ENCODE assay signal across 8 mouse cellular contexts in genomic region chr9:45429951-45430697, GRCm38 (mm10). TPM values are rescaled to one million over a fixed set of nuclear protein-coding genes. Genes with fewer than 3 reads are reported as not detected.
DNase-seq lines count a peak whose midpoint lies in the region; ATAC-seq and TF ChIP-seq lines count a peak whose summit lies in the region.

No protein-coding gene starts in this region.

- no peaks in the 10 kb centered on the region for H3K36me3 ChIP-seq in kidney, adult 2 months (ENCODE audit: control insufficient read depth, insufficient read depth, low read length)
- H3K36me3 ChIP-seq in forebrain, embryonic 13.5 days (ENCODE audit: poor library complexity, severe bottlenecking) = no peaks in the 10 kb centered on the region
- H3K36me3 ChIP-seq in thymus, adult 2 months (ENCODE audit: control insufficient read depth, insufficient read depth, low read length) = no peaks in the 10 kb centered on the region

- H3K27ac ChIP-seq in kidney, adult 2 months (ENCODE audit: insufficient read depth, low read depth, low read length) = no peak overlapping the region
- peak overlapping the region; percentile 65 for H3K27ac ChIP-seq in forebrain, embryonic 13.5 days
- H3K27ac ChIP-seq in thymus, adult 2 months (ENCODE audit: control insufficient read depth, insufficient read depth, low read length) = no peak overlapping the region

- DNase-seq in kidney, postnatal 10 days = peak; percentile 32
- DNase-seq in kidney, adult 2 months = no peak
- DNase-seq in cerebellum, adult 18-20 months = peak; percentile 73 to 80
- DNase-seq in left cerebral cortex, postnatal 4 days = peak; percentile 36
- peak; percentile 63 for DNase-seq in right cerebral cortex, adult 2 months (ENCODE audit: low spot score in 2 of 2)
- DNase-seq in thymus, adult 2 months = no peak

- no peak for TF ChIP-seq CTCF in kidney, adult 2 months (conservative IDR thresholded peaks at IDR 0.05; ENCODE audit: insufficient read depth, insufficient read length, low read depth, low read length)
- TF ChIP-seq CTCF in thymus, adult 2 months (IDR thresholded peaks at IDR 0.05; ENCODE audit: borderline replicate concordance, control insufficient read depth, extremely low read depth, insufficient read depth, low read length, poor library complexity) = no peak

- peaks cover 4% of the 10 kb centered on the region; the same call in 1 of the 2 replicates for H3K27me3 ChIP-seq in kidney, adult 2 months (replicated peaks; ENCODE audit: control insufficient read depth, insufficient read depth, low read length)
- peaks cover 49% of the 10 kb centered on the region for H3K27me3 ChIP-seq in forebrain, embryonic 13.5 days
- peaks cover 20% of the 10 kb centered on the region for H3K27me3 ChIP-seq in thymus, adult 2 months (ENCODE audit: control insufficient read depth, insufficient read depth, low read length)

- 3% methylated on average over 54 of the region's 54 CpGs for WGBS in kidney, adult 2 months
- WGBS in forebrain, embryonic 13.5 days = 2% methylated on average over 49 of the region's 54 CpGs
- 7% methylated on average over 52 of the region's 54 CpGs for WGBS in thymus, adult 2 months

- TF ChIP-seq POLR2A in kidney, adult 2 months (IDR thresholded peaks at IDR 0.05; ENCODE audit: low read depth, low read length) = no peak
- no peak for TF ChIP-seq POLR2A in thymus, adult 2 months (IDR thresholded peaks at IDR 0.05; ENCODE audit: control insufficient read depth, extremely low read depth, insufficient read depth, low read length, poor library complexity)

- no peaks in the 10 kb centered on the region for H3K4me1 ChIP-seq in kidney, adult 2 months (ENCODE audit: control insufficient read depth, insufficient read depth, low read length)
- peaks cover 60% of the 10 kb centered on the region for H3K4me1 ChIP-seq in forebrain, embryonic 13.5 days
- H3K4me1 ChIP-seq in thymus, adult 2 months (replicated peaks; ENCODE audit: control insufficient read depth, insufficient read depth, low read length) = no peaks in the 10 kb centered on the region

- ATAC-seq in forebrain, embryonic 13.5 days = peak; percentile 65
- ATAC-seq in CD4-positive, CD25-positive, alpha-beta regulatory T cell, adult 4 months = no peak

- intact Hi-C loops in left cerebral cortex, postnatal 4 days (cut with DNase I) = loop anchor here (10.0 kb wide), 1 partner anchor 265 kb away; no protein-coding TSS in a partner anchor

- no peaks in the 10 kb centered on the region for H3K9me3 ChIP-seq in forebrain, embryonic 13.5 days (replicated peaks)

- peak overlapping the region; percentile 85 for H3K4me2 ChIP-seq in forebrain, embryonic 13.5 days

- H3K9ac ChIP-seq in forebrain, embryonic 13.5 days = peak overlapping the region; percentile 84

- H3K4me3 ChIP-seq in kidney, adult 2 months (ENCODE audit: insufficient read depth, low read depth, low read length) = no peak overlapping the region
- peak overlapping the region; percentile 69 for H3K4me3 ChIP-seq in forebrain, embryonic 13.5 days
- no peak overlapping the region for H3K4me3 ChIP-seq in thymus, adult 2 months (ENCODE audit: control insufficient read depth, insufficient read depth, low read length)

RNA-seq across cellular contexts. Expression of gene Dscaml1, which starts 3.7 kb away (rescaled TPM):
- 0.43 and 0.80 TPM in 2 replicates for polyA plus RNA-seq in kidney, adult 2 months (2012; rRNA removed)
- 9.6 and 13.6 TPM in 2 replicates for polyA plus RNA-seq in forebrain, embryonic 13.5 days (2015; fragmentation: Nextera tagmentation; extraction: Ambion mirVana)
- total RNA-seq in left cerebral cortex, postnatal 4 days (2021) = 10 to 100 TPM; 46.6 to 49.1 TPM
- polyA plus RNA-seq in thymus, adult 2 months (2012; rRNA removed) = 11.3 and 12.4 TPM in 2 replicates
- polyA plus RNA-seq in CD4-positive, CD25-positive, alpha-beta regulatory T cell, adult 4 months (2017; shearing (Covaris generic)) = not detected

RNA-seq across cellular contexts. Expression of gene Fxyd2, which starts 30.7 kb away (rescaled TPM):
- polyA plus RNA-seq in kidney, adult 2 months (2012; rRNA removed) = 8,481 and 8,923 TPM in 2 replicates
- 3.0 and 5.6 TPM in 2 replicates for polyA plus RNA-seq in forebrain, embryonic 13.5 days (2015; fragmentation: Nextera tagmentation; extraction: Ambion mirVana)
- 1 to 10 TPM; 6.7 to 7.0 TPM for total RNA-seq in left cerebral cortex, postnatal 4 days (2021)
- polyA plus RNA-seq in thymus, adult 2 months (2012; rRNA removed) = 220 and 236 TPM in 2 replicates
- polyA plus RNA-seq in CD4-positive, CD25-positive, alpha-beta regulatory T cell, adult 4 months (2017; shearing (Covaris generic)) = not detected

Comparison
In these comparisons a context has a peak if more than half of its experiments do, and no peak if none do; other contexts are left out.
1. DNase-seq: peak in kidney, postnatal 10 days (single experiment), cerebellum, adult 18-20 months (2 of 2), left cerebral cortex, postnatal 4 days (single experiment) and right cerebral cortex, adult 2 months (2 of 2); none in kidney, adult 2 months (single experiment) and thymus, adult 2 months (single experiment).
2. RNA of gene Fxyd2, which starts 30.7 kb away (polyA plus RNA-seq): 8,481 to 8,923 TPM in kidney, adult 2 months and 220 to 236 TPM in thymus, adult 2 months; 3.0 to 5.6 TPM in forebrain, embryonic 13.5 days and not detected in CD4-positive, CD25-positive, alpha-beta regulatory T cell, adult 4 months; every median in the first group is over 10 times any median in the second.